Comparison of ENCODE assay signal across 24 mouse cellular contexts in the genomic region with DNA sequence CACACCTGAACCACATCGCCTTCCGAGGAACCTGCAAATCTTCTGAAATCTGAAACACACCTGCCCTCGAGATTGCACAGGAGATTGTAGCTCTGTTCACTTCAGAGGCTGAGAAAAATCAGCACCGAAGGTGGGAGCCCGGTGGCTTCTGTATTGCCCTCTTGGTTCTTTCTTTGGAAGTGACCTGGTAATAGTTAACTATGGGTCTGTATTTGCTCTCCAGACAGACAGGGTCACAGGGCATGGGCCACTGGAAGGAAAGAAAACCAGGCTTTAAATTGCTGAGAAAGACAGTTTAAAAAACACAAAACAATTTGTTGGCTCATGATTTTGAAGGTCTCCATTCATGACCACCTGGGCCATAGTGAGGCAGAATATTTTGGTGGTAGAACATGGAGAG. TPM values are rescaled to one million over a fixed set of nuclear protein-coding genes. Genes with fewer than 3 reads are reported as not detected.
"Had no signal": no experiment of that assay in that cellular context is flagged by ENCODE, and none has a peak within 500 bp of the region (broad histone marks: within the 10 kb centered on the region; RNA-seq: fewer than 3 reads in every experiment).

No protein-coding gene starts in this region.

- H3K4me3 ChIP-seq: intestine, embryonic 15.5 days; left cerebral cortex, adult 2 months; limb, embryonic 10.5 days; megakaryocyte, embryonic 14.5 days; midbrain, embryonic 12.5 days; neural tube, embryonic 13.5 days; stomach, embryonic 15.5 days had no signal

- H3K27me3 ChIP-seq: intestine, embryonic 15.5 days; megakaryocyte, embryonic 14.5 days; midbrain, embryonic 12.5 days; stomach, embryonic 15.5 days had no signal

- H3K9ac ChIP-seq: hindbrain, embryonic 14.5 days; intestine, embryonic 15.5 days; lung, embryonic 14.5 days; midbrain, embryonic 12.5 days; neural tube, embryonic 13.5 days; stomach, embryonic 15.5 days had no signal

- H3K4me2 ChIP-seq: hindbrain, embryonic 14.5 days; intestine, embryonic 15.5 days; lung, embryonic 14.5 days; midbrain, embryonic 12.5 days; neural tube, embryonic 13.5 days; stomach, embryonic 15.5 days had no signal

- H3K36me3 ChIP-seq: intestine, embryonic 15.5 days; limb, embryonic 10.5 days; midbrain, embryonic 12.5 days; neural tube, embryonic 13.5 days; stomach, embryonic 15.5 days had no signal

- H3K27ac ChIP-seq: hindbrain, embryonic 14.5 days; intestine, embryonic 15.5 days; kidney, postnatal 0 days; left cerebral cortex, adult 2 months; limb, embryonic 10.5 days; macrophage; midbrain, embryonic 12.5 days; neural tube, embryonic 13.5 days; stomach, embryonic 15.5 days had no signal

- H3K9me3 ChIP-seq: intestine, embryonic 15.5 days; limb, embryonic 10.5 days; midbrain, embryonic 12.5 days; neural tube, embryonic 13.5 days; stomach, embryonic 15.5 days had no signal

- H3K4me1 ChIP-seq: intestine, embryonic 15.5 days; limb, embryonic 10.5 days; megakaryocyte, embryonic 14.5 days; midbrain, embryonic 12.5 days; neural tube, embryonic 13.5 days; stomach, embryonic 15.5 days had no signal

- DNase-seq: kidney, postnatal 4 days; lung, embryonic 14.5 days; lung, postnatal 14 days; right cerebral cortex, postnatal 14 days; thymus, adult 2 months; thymus, postnatal 25 days had no signal

- ATAC-seq: intestine, embryonic 15.5 days; midbrain, embryonic 16.5 days had no signal

RNA-seq across cellular contexts. Expression of a gene that starts 14.9 kb away (rescaled TPM):
- polyA plus RNA-seq: intestine, embryonic 15.5 days; lung, embryonic 14.5 days; macrophage; testis, adult 2 months; urinary bladder, adult 2 months had no signal

RNA-seq across cellular contexts. Expression of a gene that starts 44.0 kb away (rescaled TPM):
- total RNA-seq: layer of hippocampus, adult 8-10 months; layer of hippocampus, postnatal 25 days; left cerebral cortex, adult 2 months; left cerebral cortex, postnatal 14 days had no signal
- polyA plus RNA-seq: hindbrain, embryonic 14.5 days; intestine, embryonic 15.5 days; kidney, postnatal 0 days; limb, embryonic 10.5 days; limb, embryonic 14.5 days; lung, embryonic 14.5 days; macrophage; midbrain, embryonic 12.5 days; midbrain, embryonic 16.5 days; neural tube, embryonic 13.5 days; spleen, adult 2 months; stomach, embryonic 15.5 days; thymus, adult 2 months; urinary bladder, adult 2 months had no signal
